Mouse (Mus musculus): ENCODE data around the gene Gm20441.
A peak's percentile ranks its signal among the peaks of the same experiment; 100 is the strongest.
"Not testable (repeated sequence)": the region's sequence is repeated elsewhere in the genome, so short reads cannot be mapped to it uniquely, and the experiment has no call there.

The Gm20441 gene

DNA sequence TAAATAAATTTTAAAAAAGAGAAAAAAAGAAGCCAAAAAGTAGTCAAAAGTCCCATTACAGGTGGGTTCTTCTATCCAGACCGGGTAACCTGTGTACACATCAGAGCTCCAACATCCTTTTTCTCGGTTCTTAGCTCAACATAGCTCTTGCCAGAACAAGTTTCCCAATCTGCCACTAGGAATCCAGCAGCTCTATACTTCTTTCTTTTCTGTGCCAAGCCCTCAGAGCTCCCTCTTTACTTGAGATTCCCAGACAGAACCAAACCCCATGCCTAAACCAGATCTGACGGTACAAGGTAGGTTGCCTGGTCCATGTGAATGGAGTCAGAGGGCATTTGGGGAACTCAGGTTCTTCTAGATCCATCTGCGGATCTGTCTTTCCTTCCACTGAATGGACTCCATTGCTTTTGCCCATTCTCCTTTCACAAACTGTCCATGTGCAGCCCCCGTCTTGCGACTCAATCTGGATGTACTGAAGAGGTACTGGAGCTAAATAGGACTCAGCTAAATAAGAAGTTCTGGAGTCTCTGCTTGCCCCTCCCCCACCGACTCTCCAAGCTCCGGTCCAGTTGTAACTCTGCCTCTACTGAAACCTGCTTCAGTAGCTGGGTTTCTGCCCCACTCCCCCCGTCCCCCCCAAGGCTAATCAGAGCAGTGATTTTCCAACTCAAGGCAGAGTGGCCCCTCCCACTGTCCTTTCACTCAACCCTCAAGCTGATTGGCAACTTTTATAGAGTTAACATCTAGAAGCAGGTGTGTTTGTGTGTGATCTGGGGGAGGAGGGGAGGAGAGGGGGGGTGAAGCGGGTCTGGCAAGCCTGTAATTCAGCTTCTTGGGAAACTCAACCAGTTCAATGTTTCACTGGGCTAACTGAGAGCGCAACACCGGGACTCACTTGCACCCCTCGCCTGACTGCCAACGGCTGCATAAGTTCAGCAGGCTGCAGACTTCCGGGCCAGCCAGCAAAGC, 1.3 kb downstream of the Gm20441 start:
- no peak for DNase-seq (ENCODE audit: low spot score)

DNA sequence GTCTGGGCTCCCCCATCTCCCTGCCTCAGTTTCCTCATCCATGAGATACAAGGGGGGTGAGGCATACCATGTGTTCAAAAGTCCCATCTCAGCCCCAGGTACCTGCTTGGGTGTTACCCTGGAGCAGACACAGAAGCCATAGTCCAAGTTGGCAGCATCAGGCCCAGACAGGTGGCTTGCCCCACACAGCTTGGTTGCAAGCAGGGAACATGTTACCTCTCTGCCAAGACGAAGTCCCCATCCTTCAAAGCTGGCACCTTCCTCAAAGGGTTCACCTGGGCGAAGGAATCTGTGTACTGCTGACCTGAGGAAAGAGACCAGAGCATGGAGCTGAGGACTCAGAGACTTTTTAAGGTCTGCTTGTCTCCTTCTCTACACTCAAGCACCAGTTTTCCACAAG, 2.9 kb downstream of the Gm20441 start:
- DNase-seq (ENCODE audit: low spot score): no peak

DNA sequence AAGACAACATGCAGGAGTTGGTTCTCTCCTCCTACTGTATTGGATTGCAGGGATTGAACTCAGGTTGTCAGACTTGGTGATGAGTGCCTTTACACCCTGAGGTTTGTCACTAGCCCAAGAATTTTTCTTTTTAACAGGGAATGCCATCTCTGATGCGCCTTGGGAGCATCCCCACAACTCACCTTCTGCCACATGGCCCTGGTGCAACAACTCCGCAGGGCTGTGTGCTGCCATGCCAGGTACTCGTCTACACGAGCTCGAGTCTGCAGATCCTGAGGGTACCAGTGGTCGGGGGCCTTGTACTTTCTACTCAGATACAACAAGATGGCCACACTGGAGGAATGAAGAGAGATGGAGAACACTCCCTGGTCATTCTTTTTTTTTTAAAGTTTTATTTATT, 4.2 kb downstream of the Gm20441 start:
- DNase-seq (ENCODE audit: low spot score): no peak

DNA sequence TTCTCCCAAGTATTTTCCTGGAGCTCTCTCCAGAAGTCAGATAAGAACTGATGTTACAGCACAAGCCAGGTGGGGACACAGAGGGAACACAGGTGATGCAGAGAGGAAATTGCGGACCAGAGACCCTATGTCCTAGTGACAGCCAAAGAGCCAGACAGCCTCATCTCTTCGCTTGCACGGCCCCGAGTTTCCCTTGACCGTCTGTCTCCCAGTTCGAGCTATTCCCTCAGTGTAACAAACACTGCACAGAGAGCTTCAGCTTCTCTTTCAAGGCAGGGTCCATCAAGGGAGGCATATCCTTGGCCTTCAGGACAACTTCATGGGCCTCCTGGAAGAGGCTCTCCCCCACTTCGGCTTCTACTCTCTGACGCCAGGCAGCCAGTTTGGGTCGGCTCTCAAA, 6.2 kb downstream of the Gm20441 start:
- DNase-seq (ENCODE audit: low spot score): no peak

DNA sequence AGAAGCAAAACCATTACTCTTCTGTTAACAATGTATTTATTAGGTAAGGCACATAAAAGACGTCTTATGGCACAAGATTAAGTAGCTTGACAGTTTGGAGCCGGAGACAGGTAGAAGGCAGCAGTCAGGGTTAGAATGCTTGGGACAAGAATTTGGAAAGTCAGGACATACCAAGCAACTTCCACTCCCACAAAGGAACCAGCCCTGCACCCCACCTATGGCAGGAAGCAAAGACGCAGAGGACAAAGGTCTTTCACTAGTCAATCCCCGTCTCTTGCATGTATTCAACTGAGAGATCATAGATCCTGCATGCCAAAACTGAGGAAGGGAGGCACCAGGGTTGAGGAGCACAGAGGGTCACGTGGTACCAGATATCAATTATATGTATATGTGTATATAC, 6.7 kb downstream of the Gm20441 start:
- DNase-seq (ENCODE audit: low spot score): no peak

DNA sequence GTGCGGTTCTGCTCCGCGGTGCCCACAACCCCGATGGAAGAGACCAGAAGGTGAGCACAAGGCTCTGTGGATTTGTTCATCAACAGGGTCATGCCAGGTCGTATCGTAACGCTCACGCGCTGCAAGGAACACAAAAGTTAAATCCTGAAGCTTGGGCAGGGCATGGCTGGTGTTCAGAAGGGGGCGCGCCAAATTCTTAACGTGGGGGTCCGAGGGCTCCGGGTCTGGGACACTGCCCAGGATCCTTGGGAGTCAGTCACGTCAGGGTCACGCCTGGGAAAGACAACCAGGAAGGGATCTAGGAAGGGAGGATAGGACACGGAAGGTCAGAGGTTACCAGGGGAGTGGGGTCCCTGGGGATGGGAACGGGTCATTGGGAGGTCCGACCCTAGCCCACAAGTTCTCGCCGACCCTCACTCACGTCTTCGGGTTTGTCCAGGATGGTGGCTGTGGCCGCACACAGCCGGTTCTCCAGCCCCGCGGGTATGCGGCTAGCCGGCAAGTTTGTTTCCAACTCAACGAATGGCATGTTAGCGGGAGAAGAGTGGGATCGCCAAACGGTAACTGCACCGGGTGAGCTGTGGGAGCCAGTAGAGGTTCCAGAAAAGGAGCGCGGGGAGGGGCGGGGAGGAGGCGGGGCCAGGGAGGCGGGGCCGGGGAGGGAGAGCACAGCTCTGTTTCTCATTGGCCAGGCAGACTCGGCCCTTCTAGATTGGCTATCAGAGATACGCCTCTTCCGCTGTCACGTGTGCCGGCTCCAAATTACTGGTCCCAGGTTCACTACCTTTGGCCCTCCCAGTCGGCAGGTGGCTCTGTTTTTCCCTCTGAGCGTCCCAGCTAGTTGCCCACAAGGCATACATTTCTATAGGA, 7.7 kb downstream of the Gm20441 start, which contains the start of gene Ddt:
Ddt (minus strand) TSS at position 620 of the 870 bp plus-strand sequence.
- peak; percentile 51 for DNase-seq (ENCODE audit: low spot score)

DNA sequence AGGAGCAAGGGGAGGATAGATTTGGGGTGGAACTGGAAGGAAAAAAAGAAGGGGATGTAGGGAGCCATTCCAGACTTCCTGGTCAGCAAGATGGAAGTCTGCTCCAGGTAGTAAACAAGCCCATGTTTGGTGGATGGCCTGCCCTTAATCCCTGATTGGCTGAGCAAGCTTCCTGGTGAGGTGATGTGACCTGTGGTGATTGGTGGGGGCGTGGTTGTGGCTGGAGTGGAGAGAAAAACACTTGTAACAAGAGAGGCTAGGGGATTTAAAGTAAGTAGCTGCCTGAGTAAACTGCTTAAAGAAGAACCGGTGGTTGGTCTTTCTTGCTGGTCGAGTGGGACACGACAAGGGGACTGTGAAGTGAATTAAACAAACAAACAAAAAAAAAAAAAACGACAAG, 13.0 kb downstream of the Gm20441 start:
- DNase-seq (ENCODE audit: low spot score): not testable (repeated sequence)

DNA sequence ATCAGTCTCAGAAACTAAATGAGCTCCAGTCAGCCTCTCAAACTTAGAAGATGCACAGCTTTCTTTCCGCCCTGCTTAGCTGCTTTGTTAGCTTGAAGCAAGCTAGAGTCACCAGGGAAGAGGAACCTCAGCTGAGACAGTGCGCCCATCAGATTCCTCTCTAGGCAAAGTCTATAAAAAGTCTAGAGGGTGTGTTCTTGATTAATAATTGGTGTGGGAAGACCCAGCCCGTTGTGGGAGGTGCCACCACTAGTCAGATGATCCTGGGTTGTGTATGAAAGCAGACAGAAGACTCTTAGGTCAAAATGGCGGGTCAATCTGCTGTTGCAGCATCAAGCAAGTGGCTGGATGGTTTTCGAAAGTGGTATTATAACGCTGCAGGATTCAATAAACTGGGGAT, 13.9 kb downstream of the Gm20441 start:
- no peak for DNase-seq (ENCODE audit: low spot score)

DNA sequence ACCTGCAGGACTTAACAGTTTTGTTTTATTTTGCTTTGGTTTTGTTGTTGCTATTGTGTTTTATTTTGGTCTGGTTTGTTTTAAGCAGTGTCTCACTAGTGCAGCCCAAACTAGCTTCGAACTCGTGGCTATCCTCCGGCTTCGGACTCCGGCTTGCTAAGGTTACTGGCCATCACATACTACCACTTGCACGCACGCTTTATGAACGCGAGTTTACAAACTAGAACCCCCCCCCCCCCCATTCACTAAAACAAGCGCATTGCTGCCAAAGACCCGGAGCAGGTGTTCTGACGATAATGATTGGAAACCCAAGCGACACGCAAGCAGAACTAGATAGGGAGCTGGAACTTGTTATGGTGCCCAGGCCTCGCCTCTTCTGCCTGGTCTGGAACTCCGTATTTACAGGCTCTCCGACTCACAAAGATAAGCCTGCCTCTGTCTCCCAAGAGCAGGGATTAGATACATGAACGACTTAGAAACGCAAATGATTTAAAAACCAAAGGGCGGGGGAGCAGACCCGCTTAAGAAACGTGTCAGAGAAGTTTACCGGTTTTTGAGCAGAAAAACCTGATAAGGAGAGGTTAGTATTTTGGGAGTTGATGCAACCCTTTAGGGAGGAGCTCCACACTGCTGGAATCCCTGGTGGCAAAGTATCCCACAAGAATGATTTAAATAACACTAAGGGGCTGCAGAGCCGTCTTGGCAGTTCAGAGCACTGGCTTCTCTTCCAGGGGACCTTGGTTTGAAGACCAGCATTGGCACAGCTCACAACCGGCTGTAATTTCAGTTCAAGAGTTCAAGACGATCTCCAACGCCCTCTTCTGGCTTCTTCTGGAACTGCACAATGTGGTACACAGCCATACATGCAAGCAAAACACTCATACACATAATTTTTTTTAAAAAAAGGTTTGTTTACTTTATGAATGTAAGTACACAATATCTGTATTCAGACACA, 16.0 kb downstream of the Gm20441 start:
- DNase-seq (ENCODE audit: low spot score): no peak

DNA sequence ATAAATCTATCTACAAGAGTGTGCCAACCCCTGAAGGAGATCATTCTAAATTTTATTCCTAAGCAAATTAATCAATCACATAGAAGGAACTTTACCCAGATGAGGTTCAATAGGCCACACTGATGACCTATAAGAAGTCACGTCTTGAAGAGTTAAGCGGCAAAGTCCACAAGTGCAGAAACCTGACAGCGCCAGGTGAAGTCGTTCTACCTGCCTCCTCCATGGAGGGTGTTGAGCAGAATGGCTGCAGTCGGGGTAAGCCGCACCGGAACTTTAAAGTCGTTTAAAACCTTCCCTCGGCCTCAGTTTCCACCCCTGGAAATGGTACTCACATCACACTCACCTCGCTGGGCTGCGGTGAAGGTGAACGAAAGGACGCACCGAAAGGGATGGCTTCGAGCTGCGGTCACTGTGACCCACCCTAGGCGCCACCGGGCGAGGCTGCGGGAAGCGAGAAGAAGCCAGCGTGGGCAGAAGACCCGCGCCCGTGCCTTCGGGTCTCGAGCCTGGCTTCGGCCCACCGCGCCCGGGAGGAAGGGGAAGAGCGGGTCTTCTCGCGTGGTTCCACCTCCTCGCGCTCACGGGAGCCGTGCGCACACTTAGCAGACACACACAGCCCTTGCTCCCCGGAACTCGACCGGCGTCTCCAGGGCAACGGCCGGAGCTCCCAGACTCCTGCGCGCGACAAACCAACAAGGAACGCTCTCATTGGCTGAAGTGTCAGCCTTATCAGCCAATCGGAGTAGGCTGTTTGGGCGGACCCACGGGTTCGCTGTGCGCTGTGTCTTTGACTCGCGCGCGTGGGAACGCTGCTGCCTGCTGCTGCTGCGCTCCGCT, 16.9 kb downstream of the Gm20441 start, which contains the start of gene Cabin1:
Cabin1 (minus strand) TSS at position 660 of the 837 bp plus-strand sequence.
- peak; percentile 93 for DNase-seq (ENCODE audit: low spot score)

DNA sequence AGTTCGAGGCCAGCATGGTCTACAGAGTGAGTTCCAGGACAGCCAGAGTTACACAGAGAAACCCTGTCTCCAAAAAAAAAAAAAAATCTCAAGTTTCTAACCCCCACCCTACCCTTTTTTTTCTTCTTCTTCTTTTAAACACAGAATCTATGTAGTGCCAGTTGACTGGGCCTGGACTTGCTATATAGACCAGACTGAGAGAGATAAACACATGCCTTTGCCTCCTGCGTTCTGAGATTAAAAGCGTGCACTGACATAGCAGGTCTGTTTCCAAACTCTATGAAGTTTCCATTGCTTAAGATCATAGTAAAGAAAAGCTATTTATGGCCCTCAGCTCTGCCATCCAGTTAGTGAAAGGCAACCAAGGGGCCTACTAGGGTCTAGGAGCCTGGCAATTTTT, 18.3 kb downstream of the Gm20441 start:
- no peak for DNase-seq (ENCODE audit: low spot score)

DNA sequence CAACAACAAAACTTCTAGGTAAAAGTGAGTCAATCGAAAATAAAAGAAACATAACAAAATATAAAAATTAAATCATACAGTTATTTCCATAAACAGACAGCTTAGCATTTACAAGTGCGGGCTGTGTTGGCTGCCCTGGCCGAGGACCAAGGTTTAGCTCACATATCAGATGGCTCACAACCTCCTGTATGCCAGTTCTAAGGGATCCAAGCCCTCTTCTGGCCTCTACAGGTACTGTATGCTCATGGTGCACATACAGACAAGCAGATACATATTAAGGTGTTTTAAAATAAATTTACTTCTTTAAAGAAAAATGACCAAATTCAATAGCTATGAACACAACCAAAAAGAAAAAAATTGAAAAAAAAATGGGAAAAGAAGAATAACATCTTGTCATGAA, 20.4 kb downstream of the Gm20441 start:
- no peak for DNase-seq (ENCODE audit: low spot score)

DNA sequence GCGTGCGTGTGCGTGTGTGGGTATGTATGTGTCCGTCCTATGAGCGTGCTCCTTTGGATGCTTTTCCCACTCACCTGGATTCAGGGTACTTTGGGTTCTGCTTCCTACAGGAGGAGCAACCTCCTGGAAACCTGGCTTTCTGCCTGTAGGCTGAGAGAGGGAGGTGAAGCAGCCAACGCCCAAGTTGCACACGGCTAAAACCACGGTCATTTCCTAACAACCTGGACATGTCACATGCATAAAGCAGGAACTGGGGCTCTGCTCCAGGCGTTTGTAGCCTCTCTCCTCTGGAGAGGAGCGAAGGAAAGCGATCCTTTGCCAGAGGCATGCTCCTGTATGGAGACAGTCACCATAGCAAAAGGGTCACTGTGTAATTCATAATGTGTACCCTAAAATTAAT, 24.0 kb downstream of the Gm20441 start:
- DNase-seq (ENCODE audit: low spot score): no peak

DNA sequence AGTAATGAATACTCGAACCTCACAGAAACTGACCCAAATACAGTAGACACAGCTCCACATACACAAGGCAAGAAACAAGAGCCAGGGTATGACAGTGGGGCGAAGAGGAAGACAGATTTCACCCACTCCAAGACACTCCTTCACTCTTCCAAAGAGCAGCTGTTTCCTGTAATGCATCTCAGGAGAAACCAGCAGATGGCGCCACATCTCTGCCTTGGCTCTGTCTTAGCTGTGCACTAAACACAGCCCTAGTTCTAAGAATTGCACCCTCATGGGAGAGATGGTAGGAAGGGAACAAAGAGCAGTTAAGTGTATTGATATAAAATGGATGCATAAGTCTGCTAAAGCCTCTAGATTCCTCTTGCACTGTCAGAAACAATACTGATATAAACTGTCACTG, 36.7 kb downstream of the Gm20441 start:
- no peak for DNase-seq (ENCODE audit: low spot score)

DNA sequence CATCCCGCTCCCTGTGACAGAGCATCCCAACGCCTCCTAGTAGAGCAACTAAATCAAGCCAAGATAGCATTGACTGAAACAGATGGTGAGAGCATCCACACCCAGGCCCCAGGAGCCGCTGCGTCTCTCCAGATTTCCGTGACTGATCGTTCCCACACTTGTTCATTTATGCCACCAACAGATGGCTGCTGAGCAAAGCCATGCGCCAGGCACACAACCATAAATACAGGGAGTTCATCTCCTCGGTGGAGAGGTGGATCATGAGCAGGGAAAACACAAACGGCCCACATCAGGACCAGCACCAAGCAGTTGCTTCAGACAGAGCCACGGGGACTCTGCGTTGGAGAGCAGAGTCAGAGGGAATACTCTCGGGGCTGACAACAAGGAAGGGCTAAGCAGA, 37.4 kb downstream of the Gm20441 start:
- DNase-seq (ENCODE audit: low spot score): no peak

DNA sequence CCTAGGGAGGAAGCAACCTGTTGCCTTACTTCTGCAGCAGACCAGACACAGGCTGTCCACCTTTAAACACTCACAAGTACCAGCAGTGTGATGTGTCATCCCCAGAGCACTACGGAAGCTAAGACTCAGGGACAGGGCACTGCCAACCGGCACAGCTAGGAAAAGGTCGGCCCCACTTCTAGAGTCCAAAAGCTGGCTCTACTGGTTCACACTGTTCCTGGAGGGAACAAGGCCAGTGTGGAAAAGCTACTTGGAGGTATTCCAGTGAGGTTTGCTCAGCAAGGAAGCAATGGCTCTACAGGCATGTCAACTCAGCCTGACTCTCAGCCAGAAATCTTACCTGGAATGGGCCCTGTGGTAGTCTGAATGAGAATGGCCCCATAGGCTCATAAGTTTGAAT, 39.9 kb downstream of the Gm20441 start:
- DNase-seq (ENCODE audit: low spot score): no peak

DNA sequence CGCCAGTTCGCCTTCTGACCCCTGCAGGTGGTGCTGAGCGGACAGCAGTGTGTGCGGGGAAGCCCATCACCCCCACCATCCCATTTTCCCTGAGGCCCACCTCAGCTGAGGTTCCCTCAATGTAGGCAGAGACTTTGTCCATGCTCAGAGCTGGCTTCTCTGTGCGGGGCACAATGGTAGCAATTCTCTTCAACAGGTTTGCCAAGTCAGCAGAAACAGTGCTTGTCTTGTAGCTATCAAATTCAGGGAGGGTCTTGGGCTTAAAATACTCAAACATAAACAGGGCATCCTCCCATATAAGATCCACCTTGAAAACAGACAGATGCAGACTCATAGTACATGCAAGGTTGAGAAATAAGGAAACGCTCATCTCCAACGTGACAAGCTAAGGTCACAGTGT, 55.3 kb downstream of the Gm20441 start:
- no peak for DNase-seq (ENCODE audit: low spot score)

Measured in urinary bladder, postnatal 10 days (tissue).